ENCODE assay signal across 8 mouse cellular contexts in the genomic region with DNA sequence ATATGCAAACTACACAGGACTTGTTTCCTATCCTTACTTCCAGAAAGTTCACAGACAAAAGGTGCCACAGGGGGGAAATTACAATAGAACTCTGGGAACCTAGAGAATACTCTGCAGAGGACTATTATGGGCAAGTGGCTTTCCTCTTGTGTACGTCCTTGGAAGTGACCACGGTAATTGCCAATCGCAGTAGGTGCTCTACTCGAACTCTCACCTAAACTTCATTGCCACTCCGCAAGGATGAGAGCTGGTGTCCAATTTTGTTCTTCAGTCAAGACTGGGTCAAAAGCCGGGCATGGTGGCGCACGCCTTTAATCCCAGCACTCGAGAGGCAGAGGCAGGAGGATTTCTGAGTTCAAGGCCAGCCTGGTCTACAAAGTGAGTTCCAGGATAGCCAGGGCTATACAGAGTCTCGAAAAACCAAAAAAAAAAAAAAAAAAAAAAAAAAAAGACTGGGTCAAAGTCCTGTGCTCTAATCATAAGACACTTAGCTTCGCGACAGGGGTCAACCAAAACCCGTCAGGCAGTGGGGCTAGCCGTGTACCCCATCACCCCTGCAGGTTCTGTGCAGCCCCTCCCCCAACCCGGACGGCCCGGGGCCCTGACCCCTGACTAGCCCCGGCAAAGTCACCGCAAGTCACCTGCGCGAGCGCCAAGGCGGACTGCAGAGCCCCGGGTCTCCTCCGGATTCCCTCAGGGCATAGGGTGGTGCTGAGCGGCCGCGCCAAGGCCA. TPM values are rescaled to one million over a fixed set of nuclear protein-coding genes. Genes with fewer than 3 reads are reported as not detected.
DNase-seq lines count a peak whose midpoint lies in the region; ATAC-seq and TF ChIP-seq lines count a peak whose summit lies in the region.
"Not testable (repeated sequence)": the region's sequence is repeated elsewhere in the genome, so short reads cannot be mapped to it uniquely, and the experiment has no call there.

No protein-coding gene starts in this region.

- H3K9ac ChIP-seq in ES-Bruce4 (ENCODE audit: low read depth, poor library complexity, severe bottlenecking), result peak overlapping the region; percentile 93
- peak overlapping the region; percentile 92 for H3K9ac ChIP-seq in heart, postnatal 0 days (replicated peaks; ENCODE audit: low read depth, low read length)
- peak overlapping the region; percentile 74 for H3K9ac ChIP-seq in lung, embryonic 15.5 days

- 3% methylated on average over 25 of the region's 28 CpGs for WGBS in heart, postnatal 0 days
- WGBS in lung, embryonic 15.5 days, result 5% methylated on average over 22 of the region's 28 CpGs

- H3K4me1 ChIP-seq in ES-Bruce4 (ENCODE audit: control insufficient read depth, insufficient read depth, low read length); testis, adult 2 months (ENCODE audit: control insufficient read depth, insufficient read depth, low read length): not testable (repeated sequence)
- H3K4me1 ChIP-seq in heart, postnatal 0 days (ENCODE audit: control insufficient read depth, insufficient read depth), result peaks cover 10% of the 10 kb centered on the region; the same call in 1 of the 2 replicates
- H3K4me1 ChIP-seq in lung, embryonic 15.5 days, result peaks cover 15% of the 10 kb centered on the region

- peak; percentile 60 for ATAC-seq in cerebellum, adult (ENCODE audit: insufficient number of reproducible peaks, low FRiP score, low TSS enrichment)
- peak; percentile 77 for ATAC-seq in heart, postnatal 0 days (ENCODE audit: insufficient read depth, low read depth)
- ATAC-seq in lung, embryonic 15.5 days (ENCODE audit: borderline replicate concordance, extremely low read depth, low FRiP score, low TSS enrichment), result peak; percentile 78

- peak overlapping the region; percentile 82 for H3K4me2 ChIP-seq in heart, postnatal 0 days (ENCODE audit: low read depth, low read length)
- peak overlapping the region; percentile 76 for H3K4me2 ChIP-seq in lung, embryonic 15.5 days

- H3K27ac ChIP-seq in ES-Bruce4 (ENCODE audit: insufficient read depth, low read length), result peak overlapping the region; percentile 83
- peak overlapping the region; percentile 79 for H3K27ac ChIP-seq in heart, postnatal 0 days (ENCODE audit: low read depth)
- not testable (repeated sequence) for H3K27ac ChIP-seq in lung, embryonic 15.5 days
- H3K27ac ChIP-seq in testis, adult 2 months (ENCODE audit: control insufficient read depth, insufficient read depth, low read depth, low read length), result peak overlapping the region; percentile 78; the same call in 1 of the 2 replicates

- TF ChIP-seq CTCF in ES-Bruce4 (IDR thresholded peaks at IDR 0.05; ENCODE audit: low read depth, low read length); heart, postnatal 0 days (IDR thresholded peaks at IDR 0.05; ENCODE audit: low read depth); testis, adult 2 months (IDR thresholded peaks at IDR 0.05; ENCODE audit: control insufficient read depth, insufficient read depth, insufficient replicate concordance, low read depth, low read length): not testable (repeated sequence)

- peaks cover 26% of the 10 kb centered on the region for H3K36me3 ChIP-seq in ES-Bruce4 (ENCODE audit: control insufficient read depth, insufficient read depth, low read length, poor library complexity, severe bottlenecking)
- peaks cover 25% of the 10 kb centered on the region for H3K36me3 ChIP-seq in heart, postnatal 0 days (replicated peaks; ENCODE audit: control insufficient read depth, insufficient read depth, low read length)
- peaks cover 22% of the 10 kb centered on the region for H3K36me3 ChIP-seq in lung, embryonic 15.5 days
- not testable (repeated sequence) for H3K36me3 ChIP-seq in testis, adult 2 months (ENCODE audit: control insufficient read depth, insufficient read depth, low read length)

- H3K9me3 ChIP-seq in ES-Bruce4 (replicated peaks; ENCODE audit: control insufficient read depth, insufficient read depth, low read length, poor library complexity, severe bottlenecking); heart, postnatal 0 days (replicated peaks; ENCODE audit: control insufficient read depth, low read length); lung, embryonic 15.5 days: not testable (repeated sequence)

- TF ChIP-seq EP300 in ES-Bruce4 (IDR thresholded peaks at IDR 0.05; ENCODE audit: insufficient read depth, low read depth, low read length); heart, postnatal 0 days (IDR thresholded peaks at IDR 0.05; ENCODE audit: low read depth): not testable (repeated sequence)

- peak overlapping the region; percentile 94 for H3K4me3 ChIP-seq in ES-Bruce4 (ENCODE audit: low read depth, low read length)
- H3K4me3 ChIP-seq in heart, postnatal 0 days (ENCODE audit: low read depth, low read length), result peak overlapping the region; percentile 87
- H3K4me3 ChIP-seq in lung, embryonic 15.5 days, result peak overlapping the region; percentile 59
- peak overlapping the region; percentile 87 for H3K4me3 ChIP-seq in testis, adult 2 months (ENCODE audit: control insufficient read depth, low read depth, low read length)

- DNase-seq in fibroblast of lung, adult 2 months (ENCODE audit: low read depth), result peak; percentile 7
- not testable (repeated sequence) for DNase-seq in heart, postnatal 0 days (ENCODE audit: low spot score)
- peak; percentile 62 to 83 for DNase-seq in kidney, postnatal 25 days
- DNase-seq in naive thymus-derived CD4-positive, alpha-beta T cell, adult 2 months (ENCODE audit: low read depth), result peak; percentile 46

- H3K27me3 ChIP-seq in ES-Bruce4 (ENCODE audit: control insufficient read depth, insufficient read depth, low read length, poor library complexity, severe bottlenecking); heart, postnatal 0 days (ENCODE audit: control insufficient read depth, insufficient read depth, low read length); lung, embryonic 15.5 days; testis, adult 2 months (ENCODE audit: control insufficient read depth, insufficient read depth, low read length): not testable (repeated sequence)

- not testable (repeated sequence) for TF ChIP-seq POLR2A in ES-Bruce4 (IDR thresholded peaks at IDR 0.05; ENCODE audit: insufficient read depth, low read length); testis, adult 2 months (IDR thresholded peaks at IDR 0.05; ENCODE audit: control insufficient read depth, low read depth, low read length)

RNA-seq across cellular contexts. Expression of a gene that starts 0.5 kb away (rescaled TPM):
- polyA plus RNA-seq in ES-Bruce4 (2011; ENCODE audit: insufficient read depth, insufficient read length, low read depth, missing spikeins), result 262 and 271 TPM in 2 replicates
- total RNA-seq in heart, postnatal 0 days (2014; rRNA removed; ENCODE audit: low replicate concordance), result 181 and 183 TPM in 2 replicates
- polyA plus RNA-seq in heart, postnatal 0 days (2015; fragmentation: Nextera tagmentation; extraction: Ambion mirVana), result 2,966 and 3,134 TPM in 2 replicates
- 634 and 676 TPM in 2 replicates for polyA plus RNA-seq in lung, embryonic 15.5 days (2015; fragmentation: Nextera tagmentation; extraction: Ambion mirVana)
- 55.4 and 101 TPM in 2 replicates for polyA plus RNA-seq in testis, adult 2 months (2012; rRNA removed)

RNA-seq across cellular contexts. Expression of a gene that starts 31.6 kb away (rescaled TPM):
- 32.0 and 32.6 TPM in 2 replicates for polyA plus RNA-seq in ES-Bruce4 (2011; ENCODE audit: insufficient read depth, insufficient read length, low read depth, missing spikeins)
- 0.97 and 6.4 TPM in 2 replicates for total RNA-seq in heart, postnatal 0 days (2014; rRNA removed; ENCODE audit: low replicate concordance)
- polyA plus RNA-seq in heart, postnatal 0 days (2015; fragmentation: Nextera tagmentation; extraction: Ambion mirVana), result 2.4 and 3.7 TPM in 2 replicates
- 15.4 and 15.6 TPM in 2 replicates for polyA plus RNA-seq in lung, embryonic 15.5 days (2015; fragmentation: Nextera tagmentation; extraction: Ambion mirVana)
- 3.5 and 4.8 TPM in 2 replicates for polyA plus RNA-seq in testis, adult 2 months (2012; rRNA removed)

RNA-seq across cellular contexts. Expression of a gene that starts 31.7 kb away (rescaled TPM):
- 56.5 and 62.4 TPM in 2 replicates for polyA plus RNA-seq in ES-Bruce4 (2011; ENCODE audit: insufficient read depth, insufficient read length, low read depth, missing spikeins)
- total RNA-seq in heart, postnatal 0 days (2014; rRNA removed; ENCODE audit: low replicate concordance), result 28.9 and 50.0 TPM in 2 replicates
- polyA plus RNA-seq in heart, postnatal 0 days (2015; fragmentation: Nextera tagmentation; extraction: Ambion mirVana), result 44.4 and 51.3 TPM in 2 replicates
- 120 and 121 TPM in 2 replicates for polyA plus RNA-seq in lung, embryonic 15.5 days (2015; fragmentation: Nextera tagmentation; extraction: Ambion mirVana)
- polyA plus RNA-seq in testis, adult 2 months (2012; rRNA removed), result 32.1 and 33.0 TPM in 2 replicates

RNA-seq across cellular contexts. Expression of a gene that starts 34.1 kb away (rescaled TPM):
- polyA plus RNA-seq in ES-Bruce4 (2011; ENCODE audit: insufficient read depth, insufficient read length, low read depth, missing spikeins), result 12.4 and 12.5 TPM in 2 replicates
- total RNA-seq in heart, postnatal 0 days (2014; rRNA removed; ENCODE audit: low replicate concordance), result 54.3 and 60.1 TPM in 2 replicates
- polyA plus RNA-seq in heart, postnatal 0 days (2015; fragmentation: Nextera tagmentation; extraction: Ambion mirVana), result 27.8 and 29.2 TPM in 2 replicates
- 15.1 and 17.0 TPM in 2 replicates for polyA plus RNA-seq in lung, embryonic 15.5 days (2015; fragmentation: Nextera tagmentation; extraction: Ambion mirVana)
- 5.9 and 6.3 TPM in 2 replicates for polyA plus RNA-seq in testis, adult 2 months (2012; rRNA removed)

RNA-seq across cellular contexts. Expression of a gene that starts 34.2 kb away (rescaled TPM):
- polyA plus RNA-seq in ES-Bruce4 (2011; ENCODE audit: insufficient read depth, insufficient read length, low read depth, missing spikeins), result 73.6 and 75.4 TPM in 2 replicates
- total RNA-seq in heart, postnatal 0 days (2014; rRNA removed; ENCODE audit: low replicate concordance), result 54.7 and 65.5 TPM in 2 replicates
- 22.6 and 25.5 TPM in 2 replicates for polyA plus RNA-seq in heart, postnatal 0 days (2015; fragmentation: Nextera tagmentation; extraction: Ambion mirVana)
- polyA plus RNA-seq in lung, embryonic 15.5 days (2015; fragmentation: Nextera tagmentation; extraction: Ambion mirVana), result 56.9 and 58.7 TPM in 2 replicates
- polyA plus RNA-seq in testis, adult 2 months (2012; rRNA removed), result 11.4 and 12.6 TPM in 2 replicates
